Mouse (Mus musculus) left cerebral cortex, adult 6 months (tissue): Measurements from ENCODE around the gene Pou3f4. TPM values are rescaled to one million over a fixed set of nuclear protein-coding genes. Genes with fewer than 3 reads are reported as not detected.

Experiments
- long read RNA-seq, 2 experiments: library from polyadenylated mRNA; unstranded; transcript quantifications; one replicate each; pipeline ENCODE4 v2.0.0; 2019 to 2020
- polyA plus RNA-seq: library from polyadenylated mRNA; unstranded; fragments of <200 nt; fragmentation: Nextera tagmentation; gene quantifications from 2 replicates; pipeline ENCODE4 v1.2.3, GENCODE M21; 2021

Gene Pou3f4
- 1.9 and 3.9 TPM in 2 replicates for polyA plus RNA-seq
- long read RNA-seq, experiment 1, transcript Pou3f4-201 (1 exons, 2,928 nt): major isoform, 7 of 7 reads
- long read RNA-seq, experiment 1, partial matches to known transcripts: 0 of 7 reads
- long read RNA-seq, experiment 1, other reads (novel, unspliced or antisense): 0 of 7 reads
- long read RNA-seq, experiment 2, transcript Pou3f4-201 (1 exons, 2,928 nt): major isoform, 18 of 18 reads
- long read RNA-seq, experiment 2, partial matches to known transcripts: 0 of 18 reads
- long read RNA-seq, experiment 2, other reads (novel, unspliced or antisense): 0 of 18 reads

DNA sequence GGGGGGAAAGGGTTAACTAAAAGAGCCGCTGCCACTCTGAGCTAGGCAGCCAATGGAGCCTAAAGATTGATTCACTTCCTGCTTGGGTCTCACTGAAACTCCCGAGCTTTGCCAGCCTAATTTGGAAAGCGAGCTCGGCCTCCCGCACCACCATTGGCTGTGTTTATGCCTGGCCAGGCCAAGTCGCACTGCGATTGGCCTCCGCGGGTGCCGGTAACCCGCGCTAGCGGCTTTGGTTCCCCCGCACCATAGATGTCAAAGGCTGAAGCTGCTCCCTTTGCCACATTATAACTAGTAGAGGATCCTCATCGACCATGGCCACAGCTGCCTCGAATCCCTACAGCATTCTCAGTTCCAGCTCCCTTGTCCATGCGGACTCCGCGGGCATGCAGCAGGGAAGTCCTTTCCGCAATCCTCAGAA lies at the start of gene Pou3f4:
Pou3f4 (plus strand) TSS at position 130 of the 421 bp plus-strand sequence.

